Mouse (Mus musculus): ENCODE data around the gene Camk1d.

Camk1d gene

DNA sequence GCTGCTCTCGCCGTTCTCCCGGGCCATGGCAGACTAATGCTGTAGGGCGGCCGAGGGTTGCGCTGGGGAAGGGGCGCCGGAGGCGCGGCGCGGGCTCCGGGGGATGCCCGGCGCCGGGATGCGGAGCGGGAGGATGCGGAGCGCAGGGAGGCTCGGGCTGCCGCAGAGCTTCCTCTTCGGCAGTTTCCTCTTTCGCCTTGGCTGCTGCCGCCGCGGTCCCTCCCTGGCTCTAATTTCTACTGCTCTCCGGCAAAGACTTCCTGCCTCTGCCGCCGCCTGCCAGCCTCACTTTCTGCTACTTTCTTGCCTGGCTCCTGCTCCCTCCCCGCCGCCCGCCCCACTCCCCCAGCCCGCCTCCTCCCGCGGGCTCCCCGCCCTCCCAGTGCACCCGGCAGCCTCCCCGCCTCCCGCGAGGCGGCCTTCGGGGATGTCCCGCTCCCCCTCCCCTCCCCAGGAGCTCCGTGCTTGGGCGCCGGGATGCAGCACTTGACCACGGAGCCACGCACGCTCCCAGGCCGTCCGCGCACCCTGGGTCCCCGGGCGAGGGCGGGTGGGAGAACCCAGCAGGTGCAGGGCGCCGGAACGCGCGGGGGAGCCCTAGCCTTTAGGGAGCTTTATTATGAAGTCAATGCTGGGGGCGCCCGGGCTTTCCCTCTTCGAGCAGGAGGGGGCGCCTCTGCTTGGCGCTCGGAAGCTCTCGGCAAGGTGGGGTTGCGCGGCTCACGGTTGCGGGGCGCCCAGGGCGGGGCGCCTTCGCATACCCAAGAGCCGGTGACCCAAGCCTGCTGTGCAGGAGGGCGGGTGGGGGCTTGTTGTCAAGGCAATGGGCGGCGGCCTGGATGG, at the start of gene Camk1d:
Camk1d (minus strand) TSS at position 305 of the 843 bp plus-strand sequence.
- DNase-seq (ENCODE audit: low spot score) = peak; percentile 68

DNA sequence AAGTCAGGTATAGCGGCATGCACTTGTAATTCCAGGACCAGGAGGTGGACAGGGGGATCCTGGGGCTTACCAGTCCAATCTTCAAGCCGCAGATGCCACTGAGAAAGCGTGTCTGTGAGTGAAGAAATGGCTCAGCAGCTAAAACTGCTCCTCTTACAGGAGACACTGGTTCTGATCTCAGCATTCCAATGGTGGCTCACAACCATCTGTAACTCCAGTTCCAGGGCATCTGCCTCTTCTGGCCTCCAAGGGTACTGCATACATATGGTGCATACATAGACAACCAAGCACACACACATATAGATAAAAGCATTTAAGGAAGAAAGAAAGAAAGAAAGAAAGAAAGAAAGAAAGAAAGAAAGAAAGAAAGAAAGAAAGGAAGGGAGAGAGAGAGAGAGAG, 47.7 kb upstream of the Camk1d start:
- no peak for DNase-seq (ENCODE audit: low spot score)

DNA sequence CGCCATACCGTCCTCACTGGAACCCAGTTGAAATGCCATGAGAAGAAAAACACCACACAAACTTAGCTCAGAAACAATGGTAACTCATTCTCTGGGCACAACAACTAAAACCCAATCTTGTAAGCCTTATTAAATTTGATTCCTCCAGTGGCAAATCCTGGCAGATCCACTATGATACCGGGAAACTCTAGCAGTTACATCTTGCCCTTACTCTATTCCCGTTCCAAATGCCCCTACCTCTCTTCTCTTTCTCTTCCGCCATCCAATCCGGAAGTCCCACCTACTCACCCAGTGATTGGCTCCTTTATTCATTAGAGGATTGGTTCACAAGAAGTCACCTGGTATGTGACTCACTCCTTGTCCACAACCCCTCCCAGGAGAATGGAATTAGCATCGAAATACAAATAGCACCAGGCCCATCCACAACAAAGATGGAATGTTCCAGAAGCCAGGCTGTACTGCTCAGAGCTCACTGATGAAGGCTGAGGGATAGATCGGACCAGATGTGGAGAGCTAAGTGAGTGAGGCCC, 46.2 kb upstream of the Camk1d start:
- no peak for DNase-seq (ENCODE audit: low spot score)

DNA sequence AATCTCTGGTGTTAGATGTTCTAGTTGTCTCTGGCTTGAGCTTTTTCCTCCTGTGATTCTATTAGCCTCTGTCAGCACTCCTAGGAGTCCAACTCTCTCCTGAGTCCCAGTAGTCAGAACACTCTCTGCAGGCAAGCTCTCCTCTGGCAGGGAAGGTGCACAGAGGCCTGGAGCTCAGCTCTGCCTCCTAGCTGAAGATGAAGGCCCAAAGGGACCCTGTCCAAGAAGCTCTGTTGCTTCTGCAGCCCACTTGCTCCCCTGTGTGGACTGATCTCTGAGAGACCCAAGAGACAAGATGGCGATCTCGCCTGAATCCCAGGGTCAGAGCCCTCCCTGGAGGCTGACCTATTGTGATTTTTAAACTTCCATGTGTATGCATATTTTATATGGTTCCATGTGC, 44.3 kb upstream of the Camk1d start:
- no peak for DNase-seq (ENCODE audit: low spot score)

DNA sequence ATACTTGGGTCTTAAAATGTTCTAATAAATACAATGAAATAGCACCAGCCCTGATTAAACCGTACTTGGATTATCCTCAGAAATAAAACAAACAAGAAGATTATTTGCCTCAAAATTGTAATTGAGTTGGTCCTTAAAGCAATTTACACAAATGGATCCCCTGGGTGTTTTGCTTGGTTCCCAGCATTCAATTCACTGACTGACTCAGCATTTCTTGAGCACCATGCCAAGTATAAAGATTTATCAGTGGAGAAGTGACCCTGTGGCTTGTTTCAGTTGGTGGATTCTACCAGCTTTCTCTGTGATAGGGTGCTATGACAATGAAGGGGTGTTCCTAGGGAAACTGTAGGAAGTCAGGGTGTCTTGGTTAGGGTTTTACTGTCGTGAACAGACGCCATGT, 36.6 kb upstream of the Camk1d start:
- no peak for DNase-seq (ENCODE audit: low spot score)

DNA sequence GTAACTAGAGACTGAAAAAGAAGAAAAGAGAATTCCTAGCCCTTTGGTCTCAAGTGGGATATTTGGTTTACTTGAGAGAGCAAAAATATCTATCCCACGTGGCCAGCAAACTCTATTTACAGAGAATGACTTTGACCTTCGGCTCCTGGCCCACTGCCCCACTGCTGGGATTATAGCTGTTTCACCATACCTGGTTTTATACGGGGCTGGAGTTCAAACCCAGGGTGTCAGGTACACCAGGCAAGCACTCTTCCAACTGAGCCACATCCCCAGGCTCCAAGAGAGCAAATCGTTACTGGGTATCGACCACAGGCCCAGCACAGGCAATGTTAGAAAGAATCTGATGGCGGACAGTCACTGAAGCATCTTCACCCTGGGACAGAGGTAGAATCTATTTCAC, 34.9 kb upstream of the Camk1d start:
- DNase-seq (ENCODE audit: low spot score) = no peak

DNA sequence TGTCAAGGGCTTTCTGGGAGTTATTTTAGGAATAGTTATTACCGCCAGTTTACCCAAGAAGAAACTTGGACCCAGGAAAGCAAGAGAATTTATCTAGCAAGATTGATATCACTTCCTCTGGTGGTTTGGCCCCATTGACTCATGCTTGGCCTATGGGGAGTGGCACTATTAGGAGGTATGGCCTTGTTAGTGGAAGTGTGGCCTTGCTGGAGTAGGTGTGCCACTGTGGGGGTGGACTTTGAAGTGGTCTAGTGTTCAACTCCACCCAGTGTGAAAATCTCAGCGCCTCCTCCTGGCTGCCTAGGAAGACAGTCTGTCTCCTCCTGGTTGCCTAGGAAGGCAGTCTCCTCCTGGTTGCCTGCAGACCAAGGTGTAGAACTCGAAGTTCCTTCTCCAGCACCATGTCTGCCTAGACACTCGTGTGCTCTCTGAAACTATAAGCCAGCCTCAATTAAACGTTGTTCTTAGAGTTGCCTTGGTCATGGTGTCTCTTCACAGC, 33.3 kb upstream of the Camk1d start:
- no peak for DNase-seq (ENCODE audit: low spot score)

DNA sequence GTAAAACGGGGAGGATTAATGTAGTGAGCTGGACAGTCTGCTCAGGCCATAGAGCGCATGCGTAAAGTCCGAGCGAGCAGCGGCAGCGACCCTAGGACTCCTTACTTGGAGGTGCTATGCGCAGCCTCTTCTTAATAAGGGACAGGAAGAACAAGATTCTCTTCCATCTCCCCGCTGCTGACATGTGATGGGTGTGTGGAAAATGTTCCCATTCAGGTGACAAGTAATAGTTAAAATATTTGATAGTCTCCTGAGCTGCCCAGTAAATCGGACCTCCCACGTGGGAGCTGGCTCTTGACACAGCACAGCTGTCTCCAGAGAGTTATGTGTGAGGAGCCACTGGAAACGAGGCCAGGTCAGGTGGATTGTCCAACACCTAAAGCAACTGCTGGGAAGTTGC, 32.2 kb upstream of the Camk1d start:
- no peak for DNase-seq (ENCODE audit: low spot score)

DNA sequence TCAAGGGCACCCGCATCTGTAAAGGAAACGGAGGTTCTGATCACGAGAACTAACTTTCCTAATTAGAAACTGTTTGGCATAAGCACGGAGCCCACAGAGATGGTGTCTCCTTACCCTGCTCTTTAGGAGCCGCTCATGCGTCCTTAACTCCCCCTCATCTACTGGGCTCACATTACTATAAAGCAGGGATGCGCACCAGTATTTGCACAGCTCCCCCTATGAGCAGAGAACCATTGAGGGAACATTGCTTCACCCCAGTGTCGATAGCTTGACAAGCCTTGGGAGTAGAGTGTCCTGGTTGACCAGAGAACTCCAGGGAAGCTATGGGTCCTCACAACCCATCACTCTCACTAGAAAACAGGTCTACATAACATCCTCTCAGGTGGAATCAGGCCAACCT, 29.6 kb upstream of the Camk1d start:
- DNase-seq (ENCODE audit: low spot score) = no peak

DNA sequence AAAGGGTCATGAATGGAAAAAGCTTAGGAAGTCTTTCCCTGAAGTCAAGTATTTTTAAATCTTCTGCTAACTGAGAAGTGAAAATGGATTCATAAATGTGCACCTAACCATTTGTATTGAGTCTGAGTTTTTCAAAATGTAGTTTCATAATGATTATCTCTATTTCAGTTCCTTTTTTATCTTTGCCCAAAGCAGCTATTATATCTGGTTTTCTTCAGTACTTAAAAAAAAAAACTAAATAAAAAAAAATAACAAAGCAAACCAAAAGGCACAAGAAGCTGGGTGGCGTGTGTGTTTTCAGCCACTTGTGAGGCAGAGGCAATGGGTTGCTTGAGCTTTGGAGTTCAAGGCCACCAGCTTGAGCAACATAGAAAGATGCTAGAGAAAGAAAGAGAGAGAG, 26.6 kb upstream of the Camk1d start:
- DNase-seq (ENCODE audit: low spot score) = no peak

DNA sequence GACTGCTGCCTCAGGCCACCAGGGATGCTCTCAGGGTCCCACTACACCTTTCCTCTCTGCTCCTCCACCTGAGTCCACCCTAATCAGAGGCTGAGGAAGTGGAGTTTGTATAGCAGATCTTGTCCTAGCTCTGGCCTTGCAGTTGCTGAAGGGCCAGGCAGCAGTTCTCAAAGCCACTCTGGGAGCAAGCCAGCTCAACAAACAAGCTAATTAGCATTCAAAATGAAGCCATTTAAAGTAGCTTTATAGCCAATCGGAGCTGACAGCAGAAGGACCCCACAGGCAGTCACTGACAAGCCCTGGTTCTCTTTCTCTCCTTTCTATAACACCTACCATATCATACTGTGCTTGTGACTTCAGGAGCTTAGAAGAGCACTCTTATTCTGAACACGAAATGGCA, 21.6 kb upstream of the Camk1d start:
- no peak for DNase-seq (ENCODE audit: low spot score)

DNA sequence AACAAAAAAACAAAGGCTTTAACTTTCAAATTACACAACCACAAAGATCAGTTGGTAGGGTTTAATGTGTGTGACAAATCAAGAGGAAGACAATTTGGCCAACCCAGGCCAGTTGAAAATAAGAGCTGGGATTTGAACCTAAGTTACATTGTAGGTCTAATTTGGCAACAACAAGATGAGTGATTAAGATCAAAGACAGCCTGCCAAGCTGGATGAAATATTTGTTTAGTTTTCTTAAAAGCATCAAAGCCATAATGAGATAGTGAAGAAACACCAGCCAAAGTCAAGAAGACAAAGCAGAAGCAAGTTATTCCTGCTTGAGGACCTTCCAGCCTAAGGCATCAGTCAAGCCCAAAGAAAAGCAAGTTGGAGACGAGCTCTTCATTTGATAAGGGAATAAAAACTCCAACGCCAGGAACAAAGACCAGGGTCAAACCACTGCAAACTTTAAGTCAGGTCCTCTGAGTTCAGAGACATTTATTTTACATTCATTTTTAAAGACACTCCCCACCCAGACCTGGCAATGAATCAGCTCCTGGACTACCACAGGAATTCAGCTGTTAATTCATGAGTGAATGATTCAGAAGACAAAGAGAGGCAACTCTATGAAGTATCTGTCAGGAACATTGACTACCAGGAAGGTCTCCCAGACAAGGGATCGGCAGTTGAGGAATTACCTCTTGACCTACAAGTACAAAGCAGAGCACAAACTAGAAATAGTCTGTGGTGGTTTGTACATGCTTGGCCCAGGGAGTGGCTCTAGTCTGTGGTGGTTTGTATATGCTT, 19.2 kb upstream of the Camk1d start:
- DNase-seq (ENCODE audit: low spot score) = no peak

DNA sequence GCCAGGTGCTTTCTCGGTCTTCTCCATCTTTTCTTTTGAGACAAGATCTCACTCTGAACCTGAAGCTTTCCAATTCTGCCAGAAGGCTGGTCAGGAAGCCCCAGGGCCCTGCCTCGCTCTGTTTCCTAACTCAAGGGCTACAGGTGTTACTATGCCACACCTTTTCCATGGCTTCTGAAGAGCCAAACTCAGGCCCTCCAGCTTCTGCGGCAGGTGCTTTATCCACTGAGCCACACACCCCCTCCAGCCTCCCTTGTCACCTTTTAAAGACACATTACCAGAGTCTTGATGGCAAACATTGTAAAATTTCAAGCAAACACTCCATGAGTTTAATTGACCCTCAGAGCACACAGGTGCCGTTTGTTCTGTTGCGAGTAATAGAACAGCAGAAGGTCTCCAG, 17.7 kb upstream of the Camk1d start:
- DNase-seq (ENCODE audit: low spot score) = no peak

DNA sequence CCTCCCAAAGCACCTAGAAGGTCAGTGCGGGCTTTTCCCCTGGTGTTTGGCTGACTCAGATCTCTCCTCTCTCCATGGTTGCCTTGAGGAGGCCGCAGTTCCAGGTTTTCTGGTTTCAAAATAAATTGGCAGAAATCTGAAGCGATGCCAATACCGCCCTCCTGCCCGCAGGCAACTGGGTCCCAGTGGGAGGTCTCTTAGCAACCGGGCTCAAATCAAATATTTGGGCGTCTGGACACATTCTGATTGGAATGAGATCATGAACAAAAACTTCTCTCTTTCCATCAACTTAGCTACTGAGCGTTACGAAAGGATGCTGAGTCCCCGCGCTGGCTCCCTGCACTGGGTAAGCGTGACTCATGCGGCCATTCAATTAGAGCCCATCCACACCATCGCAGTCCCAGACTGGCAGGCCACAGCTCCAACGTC, 16.1 kb upstream of the Camk1d start:
- DNase-seq (ENCODE audit: low spot score) = no peak

DNA sequence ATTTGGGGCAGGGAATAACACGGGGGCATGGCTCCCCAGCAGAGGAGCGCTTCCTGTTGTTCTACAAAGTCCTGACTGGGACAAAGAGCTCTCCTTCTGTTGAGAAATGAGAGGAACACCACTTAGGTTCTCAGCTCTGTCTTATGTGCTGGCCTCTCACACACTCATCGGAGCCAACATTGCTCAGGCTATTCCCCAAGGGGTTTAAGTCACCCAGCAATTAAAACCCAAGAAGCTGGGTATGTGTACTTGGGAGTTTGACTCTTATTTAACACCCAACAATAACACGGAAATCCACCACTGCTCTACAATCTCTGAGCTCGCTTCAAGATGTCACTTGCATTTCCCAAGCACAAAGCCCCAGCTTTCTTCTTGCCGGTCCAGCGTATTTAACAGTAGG, 15.6 kb upstream of the Camk1d start:
- DNase-seq (ENCODE audit: low spot score) = no peak

DNA sequence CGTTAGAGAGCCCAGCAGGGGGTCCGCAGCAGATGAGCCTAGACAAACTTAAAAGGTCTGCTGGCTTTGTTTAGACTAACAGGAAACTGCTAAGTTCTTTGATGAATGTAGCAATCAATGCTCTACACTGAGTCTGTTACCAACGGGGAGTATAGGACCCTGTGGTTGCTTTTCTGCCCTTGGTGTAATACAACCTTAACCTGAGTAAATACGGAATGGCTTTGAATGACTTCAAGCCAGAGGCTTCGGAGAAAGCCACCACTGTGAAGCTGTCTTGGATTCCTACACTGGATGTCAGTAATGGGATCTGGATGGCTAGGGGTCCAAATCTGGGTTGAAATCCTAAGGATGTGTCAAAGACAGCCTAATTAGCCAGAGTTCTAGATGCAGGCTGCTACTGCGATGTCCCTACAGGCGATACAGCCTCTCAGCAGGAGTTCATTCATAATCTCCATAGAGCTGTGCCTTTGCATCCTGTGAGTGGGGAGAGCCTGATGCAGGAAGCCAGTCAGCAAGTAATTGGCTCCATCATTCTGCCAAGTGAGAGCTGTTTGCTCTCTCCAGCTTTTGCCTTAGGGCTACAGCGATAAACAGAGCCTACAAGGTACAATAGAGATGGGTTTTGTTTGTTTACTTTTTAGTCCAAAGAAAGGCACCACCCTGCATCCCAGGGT, 10.8 kb upstream of the Camk1d start:
- DNase-seq (ENCODE audit: low spot score) = no peak

DNA sequence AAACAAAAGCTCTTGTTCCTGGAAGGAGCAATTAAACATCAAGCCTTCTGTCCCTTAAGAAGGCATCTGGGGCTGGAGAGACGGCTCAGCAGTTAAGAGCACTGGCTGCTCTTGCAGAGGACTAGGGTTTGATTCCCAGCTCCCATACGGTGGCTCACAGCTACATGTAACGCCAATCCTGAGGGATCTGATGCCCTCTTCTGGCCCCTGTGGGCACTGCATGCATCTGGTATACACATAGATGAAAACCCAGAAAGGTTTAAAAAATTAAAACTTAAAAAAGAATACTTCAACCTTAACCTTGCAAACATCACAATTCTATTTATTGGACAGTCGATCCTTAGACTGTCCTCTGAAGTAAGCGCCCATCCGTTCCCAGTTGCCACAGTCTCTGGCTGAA, 3.4 kb upstream of the Camk1d start:
- no peak for DNase-seq (ENCODE audit: low spot score)

DNA sequence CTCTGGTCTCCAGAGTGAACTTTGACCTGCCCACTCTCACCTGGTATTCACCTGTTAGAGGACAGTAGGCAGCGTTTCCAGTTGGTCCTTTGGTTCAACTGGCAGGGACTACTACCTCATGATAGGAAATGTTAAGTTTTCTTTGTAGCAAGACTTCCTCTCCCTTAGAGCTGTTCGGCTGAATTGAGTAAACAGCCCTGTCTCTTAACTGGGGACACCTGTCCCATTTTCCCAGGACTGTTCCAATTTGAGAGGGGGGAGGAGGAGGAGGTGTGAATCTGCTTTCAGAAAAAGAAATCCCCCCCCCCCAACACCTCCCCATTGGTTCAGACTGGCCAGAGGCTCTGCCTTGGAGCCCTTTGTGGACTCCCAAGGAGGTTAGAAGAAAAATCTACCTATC, 1.2 kb upstream of the Camk1d start:
- DNase-seq (ENCODE audit: low spot score) = no peak

DNA sequence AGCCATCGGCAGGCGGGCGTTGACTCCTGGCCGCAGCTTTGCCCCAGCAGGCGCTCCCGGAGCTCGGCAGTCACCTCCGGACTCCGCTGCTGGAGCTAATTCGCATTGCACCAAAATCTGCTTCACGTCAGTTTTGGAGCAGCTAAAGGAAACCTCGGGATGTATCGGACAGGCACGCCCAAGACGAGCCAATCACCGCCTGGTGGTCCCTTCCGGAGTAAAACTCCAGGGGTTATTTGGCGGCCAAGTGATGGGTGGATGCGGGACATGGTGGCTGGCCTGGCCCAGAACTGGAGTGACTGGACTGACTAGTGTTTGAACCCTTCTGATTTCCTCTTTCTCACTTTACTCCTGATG, 717 bp upstream of the Camk1d start:
- DNase-seq (ENCODE audit: low spot score) = no peak

DNA sequence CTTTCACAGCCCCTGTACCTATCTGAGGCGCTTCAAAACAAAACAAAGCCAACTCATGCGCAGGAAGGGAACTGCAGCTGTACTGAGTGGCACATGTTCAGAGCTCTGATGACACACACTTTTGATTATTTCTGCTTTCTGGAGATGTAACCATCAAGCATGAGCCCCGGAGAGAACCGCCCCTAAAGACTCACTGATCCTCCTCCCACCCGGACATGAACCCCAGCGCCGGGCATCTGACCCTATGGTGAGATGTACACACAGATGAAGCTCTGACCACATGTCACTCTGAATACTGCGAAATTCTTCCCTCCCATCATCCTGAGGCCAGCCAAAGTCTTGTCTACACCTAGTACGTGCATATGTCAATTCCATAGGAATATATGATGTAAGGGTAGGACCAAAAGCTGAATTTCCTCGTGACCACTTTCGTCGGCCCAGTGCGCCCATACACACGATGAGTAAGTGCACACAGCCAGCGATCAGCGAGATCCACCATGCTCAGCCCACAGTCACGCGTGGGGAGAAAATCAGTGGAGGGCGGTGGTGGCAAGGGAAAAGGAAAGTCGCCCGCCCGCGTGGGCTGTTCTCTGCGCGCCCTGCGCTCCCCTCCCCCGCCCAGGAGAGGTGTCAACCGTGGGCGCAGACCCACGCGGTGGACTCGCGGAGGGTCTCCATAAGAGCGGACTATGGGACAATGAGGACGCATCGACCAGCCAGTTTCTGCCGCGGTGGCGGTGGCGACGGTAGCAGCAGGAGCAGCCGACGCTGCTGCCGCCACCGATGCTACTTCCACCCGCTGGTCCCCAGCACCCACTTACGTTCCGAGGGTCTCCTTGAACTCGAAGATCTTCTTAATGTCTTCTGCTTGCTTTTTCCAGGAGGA, 747 bp downstream of the Camk1d start:
- DNase-seq (ENCODE audit: low spot score) = peak; percentile 25

DNA sequence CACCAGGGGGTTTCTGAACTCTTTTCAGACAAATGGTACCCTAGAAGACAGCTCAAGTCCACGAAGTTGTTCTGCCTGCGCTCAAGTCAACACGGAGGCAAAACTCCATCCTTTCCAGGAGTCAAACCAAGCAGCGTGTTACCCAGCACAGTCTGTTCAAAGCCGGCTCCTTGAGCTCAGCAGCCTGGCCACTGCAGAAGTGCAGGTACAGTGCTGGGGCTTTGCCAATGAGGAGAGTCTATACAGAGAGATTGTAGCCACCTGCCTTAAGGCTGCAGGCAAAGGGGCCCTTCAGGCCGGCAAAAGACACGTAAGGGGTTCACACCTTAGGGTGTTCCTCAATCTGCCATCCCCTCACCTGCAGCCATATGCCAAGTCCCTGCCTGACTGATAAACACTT, 2.1 kb downstream of the Camk1d start:
- no peak for DNase-seq (ENCODE audit: low spot score)

DNA sequence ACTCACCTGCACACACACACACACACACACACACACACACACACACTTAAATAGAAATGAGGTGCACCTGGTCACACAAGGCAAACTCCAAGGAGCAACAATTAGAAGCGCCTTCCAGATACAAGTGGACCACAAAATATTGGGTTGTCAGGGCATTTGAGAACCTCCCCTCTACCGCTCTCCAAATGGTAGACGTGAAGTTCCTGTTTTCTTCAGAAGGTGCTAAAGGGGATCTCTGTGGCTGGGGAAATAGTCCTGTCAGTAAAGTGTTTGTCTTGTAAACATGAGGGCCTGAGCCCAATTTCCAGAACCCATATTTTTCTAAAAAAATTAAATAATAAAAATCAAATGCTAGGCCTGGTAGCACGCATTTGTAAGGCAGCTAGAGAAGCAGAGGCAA, 4.4 kb downstream of the Camk1d start:
- DNase-seq (ENCODE audit: low spot score) = no peak

Data from spleen, adult 12 weeks (tissue).